Mouse (Mus musculus) ovary, postnatal 10 days (tissue): ENCODE data around the gene Gbx2.

Source experiments
- DNase-seq: peaks from one replicate; pipeline ENCODE4 v3.0.0; 2022; ENCODE audit warnings: low spot score

Gbx2 gene

DNA sequence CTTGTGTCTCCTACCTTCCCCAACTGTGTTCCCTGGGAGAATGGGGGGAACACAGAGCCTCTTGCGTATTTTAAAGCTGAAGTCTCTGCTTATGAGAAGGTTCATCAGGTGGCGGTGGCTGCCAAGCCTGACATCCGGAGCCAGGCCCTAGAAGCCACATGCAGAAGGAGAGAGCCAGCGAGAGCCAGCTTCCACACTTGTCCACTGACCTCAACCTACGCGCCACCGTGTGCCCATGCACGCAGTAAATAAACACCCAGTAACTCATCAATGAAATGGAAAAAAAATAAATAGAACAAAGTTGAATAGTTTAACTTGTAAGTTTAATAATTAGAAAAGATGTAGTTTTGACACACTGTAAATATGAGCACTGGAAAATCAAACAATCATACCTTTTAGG is 21.2 kb downstream of the Gbx2 start:
- no peak for DNase-seq

DNA sequence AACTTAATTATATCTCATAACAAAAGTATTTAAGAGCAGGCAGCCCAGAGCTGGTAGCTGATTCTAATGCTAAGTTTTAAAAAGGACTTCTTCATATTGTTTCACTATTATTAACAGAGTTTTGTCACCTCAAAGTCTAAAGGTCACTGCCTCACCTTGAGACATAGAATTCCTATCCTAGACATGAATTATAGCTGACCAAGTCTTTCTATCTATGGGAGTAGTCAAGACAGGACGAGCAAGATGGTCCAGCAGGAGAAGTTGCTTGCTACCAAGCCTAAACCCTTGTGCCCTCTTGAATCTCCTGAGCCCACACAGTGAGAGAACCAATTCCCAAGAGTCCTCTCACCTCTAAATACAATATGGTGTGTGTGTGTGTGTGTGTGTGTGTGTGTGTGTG is 28.3 kb downstream of the Gbx2 start:
- DNase-seq, result no peak

GRCm38 (mm10) chr1:89902236-89902635 is 28.7 kb downstream of the Gbx2 start:
- DNase-seq, result no peak

DNA sequence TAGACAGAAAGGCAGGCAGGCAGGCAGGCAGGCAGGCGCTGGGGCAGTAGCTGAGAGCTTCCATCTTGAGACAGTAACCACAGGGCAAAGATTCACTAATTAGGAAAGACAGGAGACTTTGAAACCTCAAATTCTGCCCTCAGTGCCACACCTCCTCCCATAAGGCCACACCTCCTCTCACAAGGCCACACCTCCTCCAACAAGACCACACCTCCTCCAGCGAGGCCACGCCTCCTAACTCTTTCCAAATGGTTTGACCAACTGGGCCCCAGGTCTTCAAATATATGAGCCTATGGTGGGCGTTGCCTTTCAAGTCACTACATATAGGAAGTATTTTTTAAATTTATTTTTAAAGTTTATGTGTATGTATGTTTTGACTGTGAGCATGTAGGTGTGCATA is 29.6 kb downstream of the Gbx2 start:
- no peak for DNase-seq

DNA sequence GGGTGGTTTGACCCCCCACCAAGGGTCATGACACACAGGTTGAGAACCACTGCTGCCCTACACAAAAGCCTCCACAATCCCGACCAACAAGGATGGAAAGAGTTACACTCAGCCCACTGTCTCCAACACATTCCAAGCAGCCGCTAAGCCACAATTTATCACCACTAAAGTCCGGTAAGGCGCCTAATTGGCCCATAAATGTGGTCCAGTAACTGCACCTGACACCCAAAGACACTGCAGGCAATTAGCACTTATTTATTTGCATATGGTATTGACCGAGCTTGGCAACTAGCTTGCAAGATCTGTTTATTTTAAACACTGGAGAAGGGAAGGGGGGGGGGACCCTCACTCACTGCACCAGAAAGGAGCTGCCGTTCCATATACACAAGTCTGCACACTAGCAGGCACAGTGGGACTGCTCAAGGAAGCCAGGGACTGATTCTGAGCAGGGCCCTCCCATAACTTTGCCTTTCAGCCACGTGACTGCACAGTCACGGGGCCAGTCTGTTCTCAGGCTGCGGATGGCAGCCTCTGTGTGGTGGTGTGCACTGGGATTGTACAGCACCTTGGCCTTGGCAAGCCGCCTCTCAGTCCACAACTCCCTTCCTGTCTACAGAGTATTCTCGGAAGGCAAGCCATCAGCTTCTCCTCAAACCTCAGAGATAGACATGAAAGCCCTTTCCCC is 31.1 kb downstream of the Gbx2 start:
- DNase-seq, result no peak

GRCm38 (mm10) chr1:89899036-89899435 is 31.9 kb downstream of the Gbx2 start:
- no peak for DNase-seq

- DNase-seq, result no peak
These were observed 35.2 kb downstream of the Gbx2 start for GRCm38 (mm10) chr1:89895801-89896200.

- DNase-seq, result no peak
These were observed 38.7 kb downstream of the Gbx2 start for GRCm38 (mm10) chr1:89892281-89892680.

- no peak for DNase-seq
These were observed 39.6 kb downstream of the Gbx2 start for GRCm38 (mm10) chr1:89891400-89891799.

- DNase-seq, result no peak
These were observed 45.3 kb downstream of the Gbx2 start for GRCm38 (mm10) chr1:89885696-89886095.

DNA sequence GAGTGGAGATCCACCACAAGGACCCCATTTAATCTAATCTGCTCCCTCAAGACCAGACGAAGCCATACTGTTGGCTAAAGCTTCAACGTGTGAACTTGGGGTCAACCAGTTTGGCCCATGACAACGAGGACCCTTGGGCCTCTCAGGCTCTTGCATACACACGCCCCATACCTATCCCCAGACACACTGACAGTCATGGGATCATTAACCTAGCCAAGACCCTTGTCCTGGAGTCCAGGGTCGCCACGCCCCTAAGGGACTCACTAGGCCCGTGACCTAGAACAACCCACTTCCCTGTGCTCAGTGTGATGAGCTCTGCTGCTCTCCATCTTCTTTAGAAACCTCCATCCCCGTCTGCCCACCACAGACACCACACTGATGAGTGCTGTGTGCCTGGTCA is 46.6 kb downstream of the Gbx2 start:
- DNase-seq, result no peak

GRCm38 (mm10) chr1:89880834-89881233 is 50.1 kb downstream of the Gbx2 start:
- no peak for DNase-seq

GRCm38 (mm10) chr1:89880193-89880592 is 50.8 kb downstream of the Gbx2 start:
- no peak for DNase-seq

DNA sequence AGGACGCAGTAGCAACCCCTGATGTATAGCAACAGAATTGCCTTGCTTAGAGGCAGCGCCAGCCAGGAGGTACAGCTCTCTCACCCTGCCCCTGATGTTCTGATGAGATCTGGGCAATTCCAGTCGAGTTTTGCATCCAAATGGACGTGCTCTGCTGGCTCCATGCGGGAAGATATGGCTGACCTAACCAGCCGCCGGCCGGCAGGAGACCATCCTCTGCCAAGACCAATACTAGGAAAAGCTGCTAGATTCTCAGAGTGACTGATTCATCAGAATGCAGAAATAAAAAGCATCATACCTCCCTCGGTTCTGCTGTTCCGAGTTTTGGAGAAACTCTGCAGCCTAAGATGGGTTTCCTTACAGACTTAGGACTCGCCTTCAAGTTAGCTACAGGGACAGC is 52.5 kb downstream of the Gbx2 start:
- DNase-seq, result no peak
